Mouse (Mus musculus) neural tube, embryonic 11.5 days (tissue): ENCODE data around the gene Vps37c. TPM values are rescaled to one million over a fixed set of nuclear protein-coding genes. Genes with fewer than 3 reads are reported as not detected.

Experiments
- ATAC-seq: fragments of 200-750 bp; cut with Nextera tagmentation; 2 replicates; pipeline ENCODE4 v1.8.0; 2017; ENCODE audit warnings: moderate number of reproducible peaks, mild to moderate bottlenecking, moderate TSS enrichment, moderate library complexity; ENCODE audit not compliant: insufficient read depth, low FRiP score, low TSS enrichment
- DNase-seq: peaks from one replicate; pipeline ENCODE4 v3.0.0-alpha.2; 2015; ENCODE audit warnings: low spot score
- H3K27ac ChIP-seq: fragments of 300-500 bp; sonication (generic); 2 replicates; pipeline ENCODE4 v1.5.1; 2014; ENCODE audit warnings: low read depth, mild to moderate bottlenecking, low read length
- H3K27me3 ChIP-seq: fragments of 300-500 bp; sonication (generic); 2 replicates; pipeline ENCODE4 v1.6.1; 2014; ENCODE audit warnings: mild to moderate bottlenecking, low read length, mixed read lengths; ENCODE audit not compliant: control insufficient read depth, insufficient read depth
- H3K36me3 ChIP-seq: fragments of 300-500 bp; sonication (generic); 2 replicates; pipeline ENCODE4 v1.6.1; 2014; ENCODE audit warnings: mild to moderate bottlenecking, low read length, moderate library complexity, mixed read lengths; ENCODE audit not compliant: control insufficient read depth, insufficient read depth
- H3K4me1 ChIP-seq: fragments of 300-500 bp; sonication (generic); 2 replicates; pipeline ENCODE4 v1.6.1; 2014; ENCODE audit warnings: low read length, mixed read lengths; ENCODE audit not compliant: control insufficient read depth, insufficient read depth
- H3K4me2 ChIP-seq: fragments of 300-500 bp; sonication (generic); 2 replicates; pipeline ENCODE4 v1.6.1; 2014; ENCODE audit warnings: low read depth, mild to moderate bottlenecking, moderate library complexity
- H3K4me3 ChIP-seq: fragments of 300-500 bp; sonication (generic); 2 replicates; pipeline ENCODE4 v1.5.1; 2014; ENCODE audit warnings: low read depth, low read length
- H3K9ac ChIP-seq: fragments of 300-500 bp; sonication (generic); 2 replicates; pipeline ENCODE4 v1.6.1; 2014; ENCODE audit warnings: mild to moderate bottlenecking, low read length
- H3K9me3 ChIP-seq: fragments of 300-500 bp; sonication (generic); 2 replicates; pipeline ENCODE4 v1.6.1; 2016; ENCODE audit warnings: low read length; ENCODE audit not compliant: control insufficient read depth
- WGBS: fragments of 180-500 bp; shearing (Covaris S2); extraction: QIAGEN DNeasy Blood & Tissue Kit; methylation state at CpG from one replicate; pipeline ENCODE4 v1.1.7; 2014; 5-methylcytosine and 5-hydroxymethylcytosine counted together
- polyA plus RNA-seq: library from polyadenylated mRNA; unstranded; fragments of >200 nt; fragmentation: Nextera tagmentation; extraction: Ambion mirVana; gene quantifications from 2 replicates; pipeline ENCODE4 v1.2.1, GENCODE M21; 2014

The Vps37c gene
- polyA plus RNA-seq, 1 experiment from 2014 or later: 34.4 TPM

DNA sequence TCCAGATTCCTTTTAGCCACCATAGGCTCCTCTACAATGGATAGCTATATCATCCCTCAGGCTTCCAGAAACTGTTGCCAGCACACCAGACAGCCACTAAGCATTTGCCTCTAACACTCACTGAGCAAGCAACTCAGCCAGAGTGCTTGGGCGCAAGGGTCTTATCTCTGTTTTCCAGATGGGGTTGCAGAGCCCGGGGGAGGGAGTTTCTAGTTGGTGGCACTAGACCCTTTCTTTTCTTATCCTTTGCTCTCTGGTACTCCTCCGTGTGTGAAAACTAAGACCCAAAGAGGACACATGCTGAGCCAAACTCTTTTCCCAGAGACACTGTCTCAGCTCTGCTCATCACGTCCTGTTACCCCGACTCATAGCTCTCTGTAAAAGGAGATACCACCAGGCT lies 27.2 kb upstream of the Vps37c start:
- DNase-seq: no peak
- Histone ChIP-seq H3K4me2 (no peak overlapping the region), H3K4me3 (no peak overlapping the region), H3K4me1 (no peaks in the 10 kb centered on the region), H3K27ac (no peak overlapping the region), H3K36me3 (no peaks in the 10 kb centered on the region), H3K9me3 (no peaks in the 10 kb centered on the region), H3K27me3 (no peaks in the 10 kb centered on the region), H3K9ac (no peak overlapping the region)
- no peak for ATAC-seq
- WGBS: 82% methylated on average over 5 of the region's 5 CpGs

GRCm38 (mm10) chr19:10661919-10662318 lies 26.6 kb upstream of the Vps37c start:
- H3K4me3 ChIP-seq: no peak overlapping the region
- H3K9me3 ChIP-seq: no peaks in the 10 kb centered on the region
- DNase-seq: no peak
- H3K4me1 ChIP-seq: no peaks in the 10 kb centered on the region
- H3K9ac ChIP-seq: no peak overlapping the region
- H3K36me3 ChIP-seq: no peaks in the 10 kb centered on the region
- ATAC-seq: no peak
- H3K4me2 ChIP-seq: no peak overlapping the region
- WGBS: 83% methylated on average over 2 of the region's 2 CpGs
- H3K27me3 ChIP-seq: no peaks in the 10 kb centered on the region
- H3K27ac ChIP-seq: no peak overlapping the region

DNA sequence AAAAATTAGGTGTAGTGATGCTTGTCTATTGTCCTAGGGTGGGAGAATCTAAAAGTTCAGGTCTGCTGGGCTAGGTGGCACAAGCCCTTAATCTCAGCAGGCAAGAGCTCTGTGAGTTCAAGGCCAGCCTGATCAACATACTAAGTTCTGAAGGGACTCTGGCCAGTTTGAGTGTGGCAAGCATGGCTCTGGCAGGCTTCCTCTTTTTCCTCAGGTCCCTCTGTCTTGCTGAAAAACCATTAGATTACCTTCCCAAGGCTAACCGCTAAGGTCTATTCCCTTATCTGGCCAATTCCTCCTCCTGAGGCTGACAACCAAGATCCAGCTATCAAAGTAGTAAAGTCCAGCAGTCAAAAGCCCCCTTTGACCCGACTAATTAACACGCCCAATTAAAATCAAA lies 25.9 kb upstream of the Vps37c start:
- DNase-seq: no peak
- Histone ChIP-seq H3K4me2 (no peak overlapping the region), H3K36me3 (no peaks in the 10 kb centered on the region), H3K27me3 (no peaks in the 10 kb centered on the region), H3K4me3 (no peak overlapping the region), H3K27ac (no peak overlapping the region), H3K4me1 (no peaks in the 10 kb centered on the region), H3K9me3 (no peaks in the 10 kb centered on the region), H3K9ac (no peak overlapping the region)
- WGBS: 79% methylated on average over 3 of the region's 3 CpGs
- ATAC-seq: no peak

- H3K9ac ChIP-seq: no peak overlapping the region
- H3K9me3 ChIP-seq: no peaks in the 10 kb centered on the region
- no peak overlapping the region for H3K4me3 ChIP-seq
- H3K36me3 ChIP-seq: no peaks in the 10 kb centered on the region
- no peaks in the 10 kb centered on the region for H3K27me3 ChIP-seq
- WGBS: 63% methylated on average over 3 of the region's 3 CpGs
- H3K27ac ChIP-seq: no peak overlapping the region
- H3K4me2 ChIP-seq: no peak overlapping the region
- ATAC-seq (no peak), DNase-seq (no peak)
- H3K4me1 ChIP-seq: no peaks in the 10 kb centered on the region
These were observed 23.4 kb upstream of the Vps37c start for GRCm38 (mm10) chr19:10665093-10665492.

DNA sequence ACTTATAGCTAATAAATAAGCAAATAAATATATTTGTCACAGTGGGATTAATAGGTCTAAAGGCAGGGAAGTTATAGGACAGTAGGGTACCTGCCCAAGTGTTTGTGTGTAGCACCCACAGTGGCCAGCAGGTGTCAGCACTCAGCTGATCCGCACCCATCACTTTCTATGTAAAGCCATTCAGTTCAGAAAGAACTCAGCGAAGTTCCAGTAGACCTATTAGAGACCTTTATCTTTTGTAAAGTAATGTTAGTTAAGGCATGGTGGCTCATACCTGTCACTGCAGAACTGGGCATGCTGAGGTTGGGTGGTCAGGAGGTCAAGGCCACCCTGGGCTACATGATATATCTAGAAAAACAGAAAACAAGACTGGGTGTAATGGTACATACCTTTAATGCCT lies 23.0 kb upstream of the Vps37c start:
- Histone ChIP-seq H3K27me3 (no peaks in the 10 kb centered on the region), H3K4me1 (no peaks in the 10 kb centered on the region), H3K9ac (no peak overlapping the region), H3K27ac (no peak overlapping the region), H3K36me3 (no peaks in the 10 kb centered on the region), H3K9me3 (no peaks in the 10 kb centered on the region), H3K4me3 (no peak overlapping the region), H3K4me2 (no peak overlapping the region)
- ATAC-seq (peak; percentile 55; the same call in 1 of the 2 replicates), DNase-seq (peak; percentile 69)
- WGBS: 12% methylated on average over 2 of the region's 2 CpGs

DNA sequence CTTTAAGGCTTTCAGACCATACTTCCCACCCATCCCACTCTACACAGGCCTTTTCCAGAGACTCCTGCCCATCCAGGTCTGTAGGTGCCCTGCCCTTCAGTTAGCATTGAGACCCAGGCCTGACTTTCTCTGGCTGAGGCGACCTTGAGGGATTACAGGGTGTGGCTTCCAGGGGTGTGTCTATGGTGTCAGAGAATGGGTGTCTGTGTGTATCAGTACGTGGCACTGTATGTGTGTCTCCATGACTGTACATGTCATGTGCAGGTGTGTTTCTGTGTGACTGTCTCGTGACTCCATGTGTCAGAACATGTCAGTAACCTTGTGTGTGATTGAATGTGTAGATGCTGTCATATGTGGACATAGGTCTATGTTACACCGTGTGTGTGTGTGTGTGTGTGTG lies 17.2 kb upstream of the Vps37c start:
- no peaks in the 10 kb centered on the region for H3K36me3 ChIP-seq
- H3K9me3 ChIP-seq: no peaks in the 10 kb centered on the region
- 84% methylated on average over 4 of the region's 4 CpGs for WGBS
- H3K4me2 ChIP-seq: no peak overlapping the region
- no peak for DNase-seq
- no peak overlapping the region for H3K27ac ChIP-seq
- ATAC-seq: no peak
- H3K27me3 ChIP-seq: no peaks in the 10 kb centered on the region
- no peak overlapping the region for H3K9ac ChIP-seq
- no peaks in the 10 kb centered on the region for H3K4me1 ChIP-seq
- no peak overlapping the region for H3K4me3 ChIP-seq

DNA sequence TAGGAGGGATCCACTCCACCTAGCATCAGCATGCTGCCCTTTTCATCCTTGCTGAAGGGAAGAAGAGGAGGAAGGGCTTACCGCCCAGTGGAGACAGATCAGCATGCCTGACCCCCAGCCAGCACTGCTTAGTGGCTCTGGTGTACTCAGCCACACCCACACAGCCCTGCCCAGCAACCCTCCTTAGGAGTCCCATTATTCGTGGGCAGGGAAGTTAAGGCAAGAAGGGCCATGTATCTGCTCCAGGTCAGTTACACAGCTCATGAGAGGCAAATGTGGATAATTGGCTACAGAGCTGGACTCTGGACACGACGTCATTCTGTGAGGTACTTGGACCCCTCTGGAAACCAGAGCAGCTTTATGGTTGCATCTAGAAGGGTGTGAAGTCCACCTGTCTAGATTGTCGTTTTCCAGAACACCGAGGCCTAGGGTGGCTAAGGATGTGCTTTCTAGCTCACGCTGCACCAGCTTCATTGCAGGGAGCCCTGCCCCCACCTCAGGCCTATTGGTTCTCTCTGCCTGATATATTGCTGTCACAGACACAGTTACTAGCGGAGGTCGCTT lies 16.6 kb upstream of the Vps37c start:
- no peaks in the 10 kb centered on the region for H3K4me1 ChIP-seq
- H3K9ac ChIP-seq: no peak overlapping the region
- H3K4me2 ChIP-seq: no peak overlapping the region
- no peaks in the 10 kb centered on the region for H3K9me3 ChIP-seq
- no peak overlapping the region for H3K4me3 ChIP-seq
- peak; percentile 55; the same call in 1 of the 2 replicates for ATAC-seq
- WGBS: 60% methylated on average over 9 of the region's 9 CpGs
- no peak for DNase-seq
- H3K27ac ChIP-seq: no peak overlapping the region
- no peaks in the 10 kb centered on the region for H3K36me3 ChIP-seq
- H3K27me3 ChIP-seq: no peaks in the 10 kb centered on the region

DNA sequence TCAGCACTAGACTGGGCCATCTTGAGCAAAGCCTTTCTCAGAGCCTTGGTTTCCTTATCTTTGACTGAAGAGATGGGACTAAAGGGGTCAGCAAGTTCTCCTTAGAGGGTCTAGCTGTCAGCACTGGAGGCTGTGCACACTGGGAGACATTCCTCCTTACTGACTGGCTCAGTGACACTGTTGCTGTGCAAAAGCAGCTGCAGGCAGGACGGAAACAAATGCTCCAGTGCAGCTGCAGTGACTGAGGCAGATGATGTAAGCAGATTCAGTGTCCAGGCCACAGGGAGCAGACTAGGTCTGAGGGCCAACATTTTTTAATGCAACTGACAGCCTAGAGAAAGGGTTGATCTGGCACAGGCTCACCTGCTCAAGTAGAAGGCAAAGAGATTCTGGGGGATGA lies 15.3 kb upstream of the Vps37c start:
- ATAC-seq: no peak
- WGBS: 59% methylated on average over 1 of the region's 1 CpGs

GRCm38 (mm10) chr19:10676656-10677055 lies 11.9 kb upstream of the Vps37c start:
- H3K36me3 ChIP-seq: no peaks in the 10 kb centered on the region
- no peaks in the 10 kb centered on the region for H3K9me3 ChIP-seq
- no peak overlapping the region for H3K4me3 ChIP-seq
- WGBS: 79% methylated on average over 16 of the region's 16 CpGs
- no peak for ATAC-seq
- H3K4me2 ChIP-seq: no peak overlapping the region
- H3K9ac ChIP-seq: no peak overlapping the region
- no peak overlapping the region for H3K27ac ChIP-seq
- H3K4me1 ChIP-seq: no peaks in the 10 kb centered on the region
- no peak for DNase-seq
- H3K27me3 ChIP-seq: no peaks in the 10 kb centered on the region

More for the DNA sequence above, 15.3 kb upstream of the Vps37c start:
- Histone ChIP-seq H3K9me3 (no peaks in the 10 kb centered on the region), H3K9ac (no peak overlapping the region), H3K36me3 (no peaks in the 10 kb centered on the region), H3K27me3 (no peaks in the 10 kb centered on the region), H3K4me3 (no peak overlapping the region), H3K4me2 (no peak overlapping the region), H3K4me1 (no peaks in the 10 kb centered on the region), H3K27ac (no peak overlapping the region)
- no peak for DNase-seq
